Mouse (Mus musculus) olfactory bulb, adult 2 months (tissue): Measurements from ENCODE around the gene Dock6.

ENCODE experiments used
- CTCF ChIP-seq: fragments of 200-500 bp; IDR thresholded peaks from 2 replicates; pipeline ENCODE4 v1.5.1; 2012; ENCODE audit warnings: low read depth, mild to moderate bottlenecking, low read length, moderate library complexity; ENCODE audit not compliant: insufficient read depth
- POLR2A ChIP-seq: fragments of 200-500 bp; IDR thresholded peaks from 2 replicates; pipeline ENCODE4 v1.6.1; 2012; ENCODE audit warnings: mild to moderate bottlenecking, low read depth, low read length, moderate library complexity; ENCODE audit not compliant: insufficient read depth

GRCm38 (mm10) chr9:21837690-21838089, 14.7 kb downstream of the Dock6 start:
- no peak for TF ChIP-seq CTCF
- TF ChIP-seq POLR2A = no peak
